Mouse (Mus musculus) liver, embryonic 14.5 days (tissue): ENCODE data around the gene Arsb.

Source experiments
- CTCF ChIP-seq: IDR thresholded peaks from 2 replicates; pipeline ENCODE4 v1.5.1; 2016; ENCODE audit warnings: antibody characterized with exemption, low read depth, control low read depth
- EP300 ChIP-seq: IDR thresholded peaks from 2 replicates; pipeline ENCODE4 v1.6.1; 2016; ENCODE audit warnings: antibody characterized with exemption, low read depth

GRCm38 (mm10) chr13:93854325-93854724 lies 82.9 kb downstream of the Arsb start:
- TF ChIP-seq CTCF: no peak
- TF ChIP-seq EP300: no peak
